Mouse (Mus musculus) E14TG2a.4 (cell line): ENCODE measurements around the gene Cfap20.

Source experiments
- H3K27me3 ChIP-seq: 2 replicates; pipeline ENCODE4 v1.6.1; 2014; ENCODE audit warnings: low read length, control low read depth; ENCODE audit not compliant: insufficient read depth
- H3K36me3 ChIP-seq: 2 replicates; pipeline ENCODE4 v1.6.1; 2014; ENCODE audit warnings: low read length, control low read depth; ENCODE audit not compliant: insufficient read depth
- H3K4me1 ChIP-seq: replicated peaks from 2 replicates; pipeline ENCODE4 v1.6.1; 2014; ENCODE audit warnings: low read depth, low read length, control low read depth
- H3K4me3 ChIP-seq: replicated peaks from 2 replicates; pipeline ENCODE4 v1.5.1; 2014; ENCODE audit warnings: mild to moderate bottlenecking, low read length
- H3K9me3 ChIP-seq: 2 replicates; pipeline ENCODE4 v1.6.1; 2014; ENCODE audit warnings: low read length, control low read depth
- CTCF ChIP-seq: conservative IDR thresholded peaks from 2 replicates; pipeline ENCODE4 v1.5.1; 2014; ENCODE audit warnings: low read length
- NANOG ChIP-seq: IDR thresholded peaks from 2 replicates; pipeline ENCODE4 v1.6.1; 2014; ENCODE audit warnings: borderline replicate concordance, low read length, mixed read lengths
- POU5F1 ChIP-seq: IDR thresholded peaks from 2 replicates; pipeline ENCODE4 v1.6.1; 2014; ENCODE audit warnings: low read length, borderline replicate concordance

Cfap20 gene

DNA sequence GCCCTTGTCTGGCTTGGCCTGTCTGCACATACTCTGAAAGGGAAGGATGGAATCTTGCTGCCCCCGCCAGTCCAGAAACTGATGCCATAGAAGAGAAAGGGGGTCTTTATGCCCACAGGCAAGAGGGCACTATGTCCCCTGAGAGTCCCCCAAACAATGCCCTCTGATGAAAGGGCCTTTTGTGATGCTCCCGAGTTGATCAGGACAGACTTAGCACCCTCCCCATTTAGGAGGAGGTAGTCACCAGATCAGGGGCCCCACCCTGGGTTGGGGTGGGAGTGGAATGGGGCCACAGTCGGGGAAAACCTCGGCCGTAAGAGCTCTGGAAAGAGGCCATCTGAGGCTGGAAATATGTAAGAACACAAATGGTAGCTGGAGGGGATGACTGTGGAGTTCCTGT lies 37.5 kb downstream of the Cfap20 start:
- Histone ChIP-seq H3K27me3 (no peaks in the 10 kb centered on the region), H3K4me1 (peaks cover 37% of the 10 kb centered on the region), H3K36me3 (no peaks in the 10 kb centered on the region), H3K4me3 (0 out of 2 replicates have a peak overlapping the region, but pooled peaks have one; percentile 10), H3K9me3 (no peaks in the 10 kb centered on the region)
- no peak for TF ChIP-seq NANOG
- TF ChIP-seq CTCF: no peak
- TF ChIP-seq POU5F1: no peak

- peak overlapping the region; percentile 10; the same call in 1 of the 2 replicates for H3K4me3 ChIP-seq
- peaks cover 37% of the 10 kb centered on the region for H3K4me1 ChIP-seq
- TF ChIP-seq POU5F1 (no peak), NANOG (no peak), CTCF (no peak)
- no peaks in the 10 kb centered on the region for H3K27me3 ChIP-seq
- no peaks in the 10 kb centered on the region for H3K9me3 ChIP-seq
- no peaks in the 10 kb centered on the region for H3K36me3 ChIP-seq
Measured at GRCm38 (mm10) chr8:95396752-95397151, 37.9 kb downstream of the Cfap20 start.

DNA sequence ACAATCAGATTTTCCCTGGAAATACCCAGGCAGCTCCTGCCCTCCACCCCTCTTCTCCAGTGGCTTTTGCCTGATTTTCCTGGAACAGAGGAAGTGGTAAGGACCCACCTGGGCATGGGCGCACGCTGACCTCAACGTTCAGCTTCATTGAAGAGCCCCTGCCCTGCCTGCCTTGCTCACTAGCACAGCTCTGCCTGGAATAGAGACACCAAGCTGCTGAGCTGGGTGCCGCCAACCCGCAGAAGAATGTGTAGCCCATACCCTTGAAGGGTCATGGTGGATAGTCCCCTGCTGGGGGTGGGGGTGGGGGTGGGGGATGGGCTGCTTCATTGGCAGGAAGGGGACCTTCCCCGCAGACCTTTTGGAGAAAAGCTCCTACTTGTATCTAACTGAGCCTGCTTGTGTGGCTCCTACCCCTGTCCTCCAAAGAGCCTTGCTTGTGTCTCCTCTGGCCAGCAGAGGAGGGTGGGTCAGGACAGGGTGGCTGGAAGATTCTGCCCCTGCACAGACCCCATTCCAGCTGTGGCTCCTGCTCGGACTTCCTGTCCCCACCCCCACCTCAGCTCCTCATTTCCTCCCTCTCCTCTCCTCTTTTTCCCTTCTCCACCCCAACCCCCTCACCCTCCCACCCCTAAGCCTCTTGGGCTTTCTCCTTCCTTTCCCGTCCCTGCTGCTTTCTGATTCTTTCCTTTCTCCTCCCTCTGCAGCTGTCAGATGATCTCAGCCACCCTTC lies 39.3 kb downstream of the Cfap20 start:
- Histone ChIP-seq H3K4me1 (peaks cover 34% of the 10 kb centered on the region), H3K9me3 (no peaks in the 10 kb centered on the region), H3K27me3 (no peaks in the 10 kb centered on the region; the same call in 1 of the 2 replicates), H3K4me3 (peak overlapping the region; percentile 57), H3K36me3 (no peaks in the 10 kb centered on the region)
- TF ChIP-seq POU5F1: no peak
- TF ChIP-seq CTCF: no peak
- TF ChIP-seq NANOG: no peak

DNA sequence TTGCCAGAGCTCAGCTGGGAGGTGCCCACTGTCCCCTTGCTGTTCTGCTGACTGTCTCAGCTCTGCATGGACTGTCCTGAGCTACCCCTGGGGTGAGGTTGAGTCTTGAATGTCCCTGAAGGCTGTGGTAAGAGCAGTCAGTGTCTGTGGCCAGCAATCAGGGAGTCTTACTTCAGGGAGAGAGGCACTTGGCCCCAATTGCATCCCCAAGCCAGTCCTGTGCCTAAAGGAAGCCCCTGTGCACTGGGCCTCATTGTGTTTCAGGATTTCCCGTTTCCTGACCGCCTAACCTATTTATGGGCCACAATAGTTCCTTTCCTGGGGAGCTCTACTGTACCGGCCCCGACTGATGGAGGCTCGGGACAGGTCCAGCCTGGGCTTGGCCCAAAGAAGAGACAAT lies 42.1 kb downstream of the Cfap20 start:
- Histone ChIP-seq H3K4me1 (peaks cover 39% of the 10 kb centered on the region), H3K27me3 (no peaks in the 10 kb centered on the region; the same call in 1 of the 2 replicates), H3K4me3 (no peak overlapping the region), H3K36me3 (no peaks in the 10 kb centered on the region), H3K9me3 (no peaks in the 10 kb centered on the region)
- TF ChIP-seq POU5F1: no peak
- no peak for TF ChIP-seq NANOG
- TF ChIP-seq CTCF: no peak

DNA sequence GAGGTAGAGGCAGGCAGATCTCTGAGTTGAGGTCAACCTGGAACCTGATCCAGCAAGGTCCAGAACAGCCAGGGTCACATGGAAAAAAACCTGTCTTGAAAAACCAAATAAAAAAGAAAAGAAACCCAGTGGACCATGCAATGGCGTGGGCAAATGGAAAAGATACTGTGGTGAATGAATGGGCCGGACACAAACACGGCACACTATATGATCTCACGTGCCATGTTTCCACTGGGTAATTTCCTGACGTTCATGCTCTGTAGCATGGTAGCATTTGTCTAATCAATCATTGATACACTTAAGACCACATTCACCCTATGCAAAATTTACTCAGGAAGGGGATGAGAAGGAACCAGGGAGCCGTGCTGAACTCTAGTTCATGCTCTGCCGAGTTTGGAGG lies 43.6 kb downstream of the Cfap20 start:
- Histone ChIP-seq H3K36me3 (no peaks in the 10 kb centered on the region), H3K9me3 (0 out of 2 replicates have a peak, but pooled peaks cover 4% of the 10 kb centered on the region), H3K27me3 (no peaks in the 10 kb centered on the region; the same call in 1 of the 2 replicates), H3K4me1 (peaks cover 24% of the 10 kb centered on the region), H3K4me3 (no peak overlapping the region)
- TF ChIP-seq POU5F1 (no peak), NANOG (no peak), CTCF (no peak)

GRCm38 (mm10) chr8:95390312-95390711 lies 44.4 kb downstream of the Cfap20 start:
- Histone ChIP-seq H3K4me1 (peaks cover 17% of the 10 kb centered on the region), H3K36me3 (no peaks in the 10 kb centered on the region), H3K9me3 (0 out of 2 replicates have a peak, but pooled peaks cover 4% of the 10 kb centered on the region), H3K4me3 (no peak overlapping the region), H3K27me3 (no peaks in the 10 kb centered on the region; the same call in 1 of the 2 replicates)
- TF ChIP-seq NANOG (no peak), CTCF (no peak), POU5F1 (no peak)

GRCm38 (mm10) chr8:95387936-95388335 lies 46.7 kb downstream of the Cfap20 start:
- Histone ChIP-seq H3K27me3 (no peaks in the 10 kb centered on the region; the same call in 1 of the 2 replicates), H3K36me3 (no peaks in the 10 kb centered on the region), H3K4me1 (peaks cover 6% of the 10 kb centered on the region), H3K9me3 (0 out of 2 replicates have a peak, but pooled peaks cover 4% of the 10 kb centered on the region), H3K4me3 (no peak overlapping the region)
- no peak for TF ChIP-seq POU5F1
- no peak for TF ChIP-seq NANOG
- TF ChIP-seq CTCF: no peak

DNA sequence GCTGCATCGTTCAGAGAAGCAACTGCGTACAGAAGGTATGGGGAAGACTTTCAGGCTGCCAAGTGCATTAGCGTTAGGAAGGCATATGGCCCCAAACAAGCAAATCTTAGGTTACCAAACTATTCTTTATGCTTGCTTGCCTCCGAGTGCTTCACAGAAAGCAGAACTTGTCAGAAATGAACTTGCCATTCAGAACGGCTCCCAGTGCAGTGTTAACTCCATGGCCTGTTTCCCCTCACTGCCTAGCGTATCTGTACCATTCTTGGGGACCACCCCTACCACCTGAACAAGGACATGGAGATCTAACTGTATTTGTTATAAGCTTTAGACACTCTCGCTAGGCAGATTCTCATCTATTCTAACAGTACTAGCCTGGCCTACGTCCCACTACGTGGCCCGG lies 47.4 kb downstream of the Cfap20 start:
- 0 out of 2 replicates have a peak, but pooled peaks cover 4% of the 10 kb centered on the region for H3K9me3 ChIP-seq
- H3K4me3 ChIP-seq: no peak overlapping the region
- no peaks in the 10 kb centered on the region for H3K36me3 ChIP-seq
- TF ChIP-seq CTCF (no peak), POU5F1 (no peak), NANOG (no peak)
- H3K4me1 ChIP-seq: peaks cover 6% of the 10 kb centered on the region
- no peaks in the 10 kb centered on the region; the same call in 1 of the 2 replicates for H3K27me3 ChIP-seq

GRCm38 (mm10) chr8:95386037-95386436 lies 48.6 kb downstream of the Cfap20 start:
- no peak for TF ChIP-seq NANOG
- TF ChIP-seq CTCF: no peak
- no peak for TF ChIP-seq POU5F1
- Histone ChIP-seq H3K9me3 (0 out of 2 replicates have a peak, but pooled peaks cover 4% of the 10 kb centered on the region), H3K4me3 (no peak overlapping the region), H3K36me3 (no peaks in the 10 kb centered on the region), H3K4me1 (peaks cover 6% of the 10 kb centered on the region), H3K27me3 (no peaks in the 10 kb centered on the region)
